In the genomic region with DNA sequence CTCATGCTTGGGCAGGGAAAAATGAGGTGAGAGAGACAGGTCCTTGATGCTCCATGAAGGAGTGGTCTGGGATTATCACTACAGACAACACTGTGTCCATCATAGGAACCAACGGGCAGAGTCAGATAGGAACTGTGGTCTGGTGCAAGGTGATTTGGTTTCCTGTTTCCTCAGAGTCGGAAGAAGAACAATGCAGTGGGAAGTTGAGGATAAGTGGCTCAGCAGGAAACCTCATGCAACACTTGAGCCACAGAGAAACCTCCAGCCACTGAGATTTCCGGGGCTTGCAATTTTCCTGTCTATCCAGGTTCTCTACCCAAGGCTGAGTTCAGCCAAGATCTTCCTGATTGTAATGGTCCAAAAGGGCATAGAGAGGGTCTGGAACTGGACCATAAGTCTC, we compare ENCODE assay signal across 36 mouse cellular contexts. TPM values are rescaled to one million over a fixed set of nuclear protein-coding genes. Genes with fewer than 3 reads are reported as not detected.
DNase-seq lines count a peak whose midpoint lies in the region; ATAC-seq and TF ChIP-seq lines count a peak whose summit lies in the region.
"Had no signal": no experiment of that assay in that cellular context is flagged by ENCODE, and none has a peak within 500 bp of the region (broad histone marks: within the 10 kb centered on the region; RNA-seq: fewer than 3 reads in every experiment).

No protein-coding gene starts in this region.

- H3K4me1 ChIP-seq in bone marrow, adult 2 months (ENCODE audit: control insufficient read depth, insufficient read depth, low read length) = no peaks in the 10 kb centered on the region; the same call in 1 of the 2 replicates
- no peaks in the 10 kb centered on the region for H3K4me1 ChIP-seq in forebrain, embryonic 16.5 days (replicated peaks; ENCODE audit: control insufficient read depth, insufficient read depth, low read length)
- H3K4me1 ChIP-seq in midbrain, embryonic 15.5 days = no peaks in the 10 kb centered on the region
- H3K4me1 ChIP-seq: embryonic facial prominence, embryonic 10.5 days; embryonic facial prominence, embryonic 13.5 days; forebrain, embryonic 12.5 days; forebrain, embryonic 15.5 days; heart, embryonic 10.5 days; heart, embryonic 13.5 days; hindbrain, embryonic 12.5 days; hindbrain, embryonic 15.5 days had no signal

- TF ChIP-seq POLR2A in bone marrow, adult 2 months (IDR thresholded peaks at IDR 0.05; ENCODE audit: borderline replicate concordance, control insufficient read depth, low read depth, low read length) = no peak

- no peak overlapping the region for H3K9ac ChIP-seq in forebrain, embryonic 16.5 days (replicated peaks; ENCODE audit: low read depth, low read length)
- H3K9ac ChIP-seq in midbrain, embryonic 15.5 days = no peak overlapping the region
- H3K9ac ChIP-seq: embryonic facial prominence, embryonic 13.5 days; forebrain, embryonic 12.5 days; forebrain, embryonic 15.5 days; heart, embryonic 13.5 days; hindbrain, embryonic 12.5 days; hindbrain, embryonic 15.5 days had no signal

- H3K9me3 ChIP-seq in forebrain, embryonic 16.5 days (ENCODE audit: control insufficient read depth, low read length) = no peaks in the 10 kb centered on the region
- no peaks in the 10 kb centered on the region for H3K9me3 ChIP-seq in midbrain, embryonic 15.5 days
- H3K9me3 ChIP-seq: embryonic facial prominence, embryonic 10.5 days; embryonic facial prominence, embryonic 13.5 days; forebrain, embryonic 12.5 days; forebrain, embryonic 15.5 days; G1E; heart, embryonic 10.5 days; heart, embryonic 13.5 days; hindbrain, embryonic 12.5 days; hindbrain, embryonic 15.5 days had no signal

- H3K4me3 ChIP-seq in bone marrow, adult 2 months (replicated peaks; ENCODE audit: control insufficient read depth, low read depth, low read length) = no peak overlapping the region
- H3K4me3 ChIP-seq in forebrain, embryonic 16.5 days (replicated peaks; ENCODE audit: low read length) = no peak overlapping the region
- H3K4me3 ChIP-seq in midbrain, embryonic 15.5 days = no peak overlapping the region
- H3K4me3 ChIP-seq: embryonic facial prominence, embryonic 10.5 days; embryonic facial prominence, embryonic 13.5 days; erythroblast, embryonic 14.5 days; forebrain, embryonic 12.5 days; forebrain, embryonic 15.5 days; gastrocnemius, adult 2 months; heart, adult 2 months; heart, embryonic 10.5 days; heart, embryonic 13.5 days; hindbrain, embryonic 12.5 days; hindbrain, embryonic 15.5 days had no signal

- no peak for TF ChIP-seq CTCF in bone marrow, adult 2 months (IDR thresholded peaks at IDR 0.05; ENCODE audit: control insufficient read depth, insufficient read depth, low read length)

- peak; percentile 75 for ATAC-seq in megakaryocyte, adult 5-6 weeks (ENCODE audit: poor library complexity, severe bottlenecking)
- ATAC-seq in forebrain, embryonic 16.5 days = no peak
- no peak for ATAC-seq in midbrain, embryonic 15.5 days (replicated peaks)
- ATAC-seq: activated CD4-positive, CD25-positive, alpha-beta regulatory T cell, adult 4 months; forebrain, embryonic 15.5 days; intestine, postnatal 0 days; Patski had no signal

- H3K27ac ChIP-seq in bone marrow, adult 2 months (ENCODE audit: control insufficient read depth, insufficient read depth, low read depth, low read length, poor library complexity) = peak overlapping the region; percentile 74; the same call in 1 of the 2 replicates
- H3K27ac ChIP-seq in forebrain, embryonic 16.5 days (ENCODE audit: low read length) = no peak overlapping the region
- no peak overlapping the region for H3K27ac ChIP-seq in midbrain, embryonic 15.5 days
- H3K27ac ChIP-seq: embryonic facial prominence, embryonic 10.5 days; embryonic facial prominence, embryonic 13.5 days; forebrain, embryonic 12.5 days; forebrain, embryonic 15.5 days; gastrocnemius, adult 2 months; heart, adult 2 months; heart, embryonic 10.5 days; heart, embryonic 13.5 days; hindbrain, embryonic 12.5 days; hindbrain, embryonic 15.5 days had no signal

- 4% methylated on average over 3 of the region's 3 CpGs for WGBS in bone marrow, adult 2 months
- 67% methylated on average over 3 of the region's 3 CpGs for WGBS in forebrain, embryonic 16.5 days
- 67% methylated on average over 3 of the region's 3 CpGs for WGBS in midbrain, embryonic 15.5 days

- DNase-seq in 416B (ENCODE audit: low read depth) (peak; percentile 39), ES-CJ7 (ENCODE audit: low read depth, low spot score) (peak; percentile 6)
- DNase-seq in layer of hippocampus, adult 8-10 months (ENCODE audit: low spot score in 2 of 2) = no peak
- DNase-seq: adrenal gland, adult 8-10 months; adrenal gland, postnatal 25 days; cerebellum, adult 11 months; cerebellum, adult 2 months; cerebellum, adult 9-11 months; cerebellum, postnatal 25 days; embryo, embryonic 11 days; gastrocnemius, adult 2 months; gastrocnemius, postnatal 14 days; heart, adult 2 months; heart, postnatal 14 days had no signal

- H3K4me2 ChIP-seq in forebrain, embryonic 16.5 days (ENCODE audit: low read length) = no peak overlapping the region
- H3K4me2 ChIP-seq in midbrain, embryonic 15.5 days = no peak overlapping the region
- H3K4me2 ChIP-seq: embryonic facial prominence, embryonic 13.5 days; forebrain, embryonic 12.5 days; forebrain, embryonic 15.5 days; heart, embryonic 13.5 days; hindbrain, embryonic 12.5 days; hindbrain, embryonic 15.5 days had no signal

- no peaks in the 10 kb centered on the region for H3K36me3 ChIP-seq in forebrain, embryonic 16.5 days (ENCODE audit: control insufficient read depth, insufficient read depth)
- H3K36me3 ChIP-seq in midbrain, embryonic 15.5 days (replicated peaks) = no peaks in the 10 kb centered on the region
- H3K36me3 ChIP-seq: embryonic facial prominence, embryonic 10.5 days; embryonic facial prominence, embryonic 13.5 days; forebrain, embryonic 12.5 days; forebrain, embryonic 15.5 days; G1E; heart, embryonic 10.5 days; heart, embryonic 13.5 days; hindbrain, embryonic 12.5 days; hindbrain, embryonic 15.5 days had no signal

- no peaks in the 10 kb centered on the region for H3K27me3 ChIP-seq in forebrain, embryonic 16.5 days (replicated peaks; ENCODE audit: control insufficient read depth, insufficient read depth, low read length)
- no peaks in the 10 kb centered on the region for H3K27me3 ChIP-seq in midbrain, embryonic 15.5 days (replicated peaks)
- H3K27me3 ChIP-seq: embryonic facial prominence, embryonic 13.5 days; forebrain, embryonic 12.5 days; forebrain, embryonic 15.5 days; heart, embryonic 13.5 days; hindbrain, embryonic 12.5 days; hindbrain, embryonic 15.5 days had no signal

RNA-seq across cellular contexts. Expression of a gene that starts 9.9 kb away (rescaled TPM):
- 4,508 and 18,334 TPM in 2 replicates for polyA plus RNA-seq in bone marrow, adult 2 months (2011; ENCODE audit: insufficient read depth, insufficient read length, low replicate concordance, missing spikeins)
- total RNA-seq in megakaryocyte, adult 5-6 weeks (2015) = 16,705 and 21,369 TPM in 2 replicates
- total RNA-seq in megakaryocyte, adult 5-6 weeks (2017) = 18,572 and 19,307 TPM in 2 replicates
- 1.8 and 5.4 TPM in 2 replicates for polyA plus RNA-seq in forebrain, embryonic 16.5 days (2015; fragmentation: Nextera tagmentation; extraction: Ambion mirVana)
- 1 to 10 TPM in 1 of 4 experiments, not detected in 3; 1.2 TPM for total RNA-seq in layer of hippocampus, adult 8-10 months (2022)
- polyA plus RNA-seq in midbrain, embryonic 15.5 days (2015; fragmentation: Nextera tagmentation; extraction: Ambion mirVana) = 1.7 and 14.5 TPM in 2 replicates
- total RNA-seq: G1E; gastrocnemius, adult 2 months had no signal
- polyA plus RNA-seq: erythroblast, embryonic 14.5 days; G1E; heart, embryonic 10.5 days; Patski had no signal

RNA-seq across cellular contexts. Expression of a gene that starts 16.9 kb away (rescaled TPM):
- 8,678 and 25,400 TPM in 2 replicates for polyA plus RNA-seq in bone marrow, adult 2 months (2011; ENCODE audit: insufficient read depth, insufficient read length, low replicate concordance, missing spikeins)
- 25,767 and 33,746 TPM in 2 replicates for total RNA-seq in megakaryocyte, adult 5-6 weeks (2015)
- total RNA-seq in megakaryocyte, adult 5-6 weeks (2017) = 12,484 and 18,004 TPM in 2 replicates
- 0.77 and 3.4 TPM in 2 replicates for polyA plus RNA-seq in forebrain, embryonic 16.5 days (2015; fragmentation: Nextera tagmentation; extraction: Ambion mirVana)
- total RNA-seq in layer of hippocampus, adult 8-10 months (2022) = 1 to 10 TPM in 1 of 4 experiments, not detected in 3; 1.1 TPM
- polyA plus RNA-seq in midbrain, embryonic 15.5 days (2015; fragmentation: Nextera tagmentation; extraction: Ambion mirVana) = 2.1 and 11.5 TPM in 2 replicates
- total RNA-seq: G1E had no signal
- polyA plus RNA-seq: heart, embryonic 10.5 days; Patski had no signal

RNA-seq across cellular contexts. Expression of a gene that starts 24.8 kb away (rescaled TPM):
- 1.0 TPM in 1 of 2 replicates, not detected in the other for polyA plus RNA-seq in bone marrow, adult 2 months (2011; ENCODE audit: insufficient read depth, insufficient read length, low replicate concordance, missing spikeins)
- total RNA-seq in megakaryocyte, adult 5-6 weeks (2015) = 0.11 and 0.31 TPM in 2 replicates
- 0.29 TPM in 1 of 2 replicates, not detected in the other for total RNA-seq in megakaryocyte, adult 5-6 weeks (2017)
- not detected in 2 replicates for polyA plus RNA-seq in forebrain, embryonic 16.5 days (2015; fragmentation: Nextera tagmentation; extraction: Ambion mirVana)
- total RNA-seq in layer of hippocampus, adult 8-10 months (2022) = under 1 TPM in 3 of 4 experiments, not detected in 1; 0.34 to 0.62 (median 0.49) TPM
- not detected in 2 replicates for polyA plus RNA-seq in midbrain, embryonic 15.5 days (2015; fragmentation: Nextera tagmentation; extraction: Ambion mirVana)
- total RNA-seq: G1E; hematopoietic stem cell, adult 5-6 weeks had no signal
- polyA plus RNA-seq: activated CD4-positive, CD25-positive, alpha-beta regulatory T cell, adult 4 months; embryonic facial prominence, embryonic 10.5 days; embryonic facial prominence, embryonic 13.5 days; erythroblast, embryonic 14.5 days; forebrain, embryonic 12.5 days; forebrain, embryonic 15.5 days; G1E; heart, embryonic 10.5 days; heart, embryonic 13.5 days; hindbrain, embryonic 12.5 days; hindbrain, embryonic 15.5 days; intestine, embryonic 14.5 days had no signal

RNA-seq across cellular contexts. Expression of a gene that starts 48.0 kb away (rescaled TPM):
- polyA plus RNA-seq in bone marrow, adult 2 months (2011; ENCODE audit: insufficient read depth, insufficient read length, low replicate concordance, missing spikeins) = not detected in 2 replicates
- 0.07 TPM in 1 of 2 replicates, not detected in the other for total RNA-seq in megakaryocyte, adult 5-6 weeks (2015)
- total RNA-seq in megakaryocyte, adult 5-6 weeks (2017) = 0.28 and 0.44 TPM in 2 replicates
- polyA plus RNA-seq in forebrain, embryonic 16.5 days (2015; fragmentation: Nextera tagmentation; extraction: Ambion mirVana) = not detected in 2 replicates
- not detected for total RNA-seq in layer of hippocampus, adult 8-10 months (2022)
- polyA plus RNA-seq in midbrain, embryonic 15.5 days (2015; fragmentation: Nextera tagmentation; extraction: Ambion mirVana) = not detected in 2 replicates
- total RNA-seq: adrenal gland, adult 8-10 months; adrenal gland, postnatal 25 days; G1E; gastrocnemius, adult 2 months; gastrocnemius, postnatal 14 days; gastrocnemius, postnatal 4 days; heart, adult 2 months; heart, postnatal 14 days; hematopoietic stem cell, adult 5-6 weeks had no signal
- polyA plus RNA-seq: activated CD4-positive, CD25-positive, alpha-beta regulatory T cell, adult 4 months; cerebellum, adult 2 months; cortical plate, adult 2 months; embryonic facial prominence, embryonic 10.5 days; embryonic facial prominence, embryonic 13.5 days; erythroblast, embryonic 14.5 days; forebrain, embryonic 12.5 days; forebrain, embryonic 15.5 days; G1E; heart, adult 2 months; heart, embryonic 10.5 days; heart, embryonic 13.5 days; heart, embryonic 16.5 days; hindbrain, embryonic 12.5 days; hindbrain, embryonic 15.5 days; intestine, embryonic 14.5 days; intestine, postnatal 0 days had no signal

Comparison
In these comparisons a context has a peak if more than half of its experiments do, and no peak if none do; other contexts are left out.
1. DNase-seq: peak in 416B (single experiment) and ES-CJ7 (single experiment); none in layer of hippocampus, adult 8-10 months (0 of 2).
2. RNA of a gene that starts 9.9 kb away (polyA plus RNA-seq): 4,508 to 18,334 TPM in bone marrow, adult 2 months; 1.8 to 5.4 TPM in forebrain, embryonic 16.5 days and 1.7 to 14.5 TPM in midbrain, embryonic 15.5 days; every median in the first group is over 100 times any median in the second.
3. RNA of a gene that starts 16.9 kb away (polyA plus RNA-seq): 8,678 to 25,400 TPM in bone marrow, adult 2 months; 2.1 to 11.5 TPM in midbrain, embryonic 15.5 days and 0.77 to 3.4 TPM in forebrain, embryonic 16.5 days; every median in the first group is over 100 times any median in the second.